Mouse (Mus musculus) liver, embryonic 14.5 days (tissue): Measurements from ENCODE around the gene Gm10518.

Source experiments
- CTCF ChIP-seq: IDR thresholded peaks from 2 replicates; pipeline ENCODE4 v1.5.1; 2016; ENCODE audit warnings: antibody characterized with exemption, low read depth, control low read depth
- EP300 ChIP-seq: IDR thresholded peaks from 2 replicates; pipeline ENCODE4 v1.6.1; 2016; ENCODE audit warnings: antibody characterized with exemption, low read depth

DNA sequence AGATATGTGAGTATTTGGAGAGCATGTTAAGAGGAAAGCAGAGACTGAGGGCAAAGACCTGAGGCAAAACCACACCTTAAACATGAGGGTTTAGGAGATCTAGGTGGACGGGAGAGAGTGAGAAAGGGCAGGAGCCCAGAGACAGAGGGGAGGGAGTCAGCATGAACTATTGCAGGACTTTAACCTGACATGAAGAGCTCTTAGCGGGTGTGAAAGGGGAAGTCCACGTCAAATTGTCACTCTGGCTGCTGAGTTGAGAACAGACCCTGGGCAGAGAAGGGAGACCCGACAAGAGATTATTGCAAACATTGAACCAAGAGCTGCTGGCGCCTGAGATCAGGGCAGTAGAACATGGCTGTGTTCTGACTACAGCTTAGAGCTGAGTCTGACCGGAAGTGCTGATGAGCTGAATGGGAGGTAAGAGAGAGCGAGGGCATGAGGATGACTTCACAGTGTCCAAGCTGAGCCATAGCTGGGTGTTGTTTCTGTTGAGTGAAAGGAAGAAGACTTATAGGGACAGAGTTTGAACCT lies 29.6 kb downstream of the Gm10518 start:
- TF ChIP-seq CTCF (no peak), EP300 (no peak)
